Comparison of ENCODE assay signal across 12 mouse cellular contexts in the genomic region with DNA sequence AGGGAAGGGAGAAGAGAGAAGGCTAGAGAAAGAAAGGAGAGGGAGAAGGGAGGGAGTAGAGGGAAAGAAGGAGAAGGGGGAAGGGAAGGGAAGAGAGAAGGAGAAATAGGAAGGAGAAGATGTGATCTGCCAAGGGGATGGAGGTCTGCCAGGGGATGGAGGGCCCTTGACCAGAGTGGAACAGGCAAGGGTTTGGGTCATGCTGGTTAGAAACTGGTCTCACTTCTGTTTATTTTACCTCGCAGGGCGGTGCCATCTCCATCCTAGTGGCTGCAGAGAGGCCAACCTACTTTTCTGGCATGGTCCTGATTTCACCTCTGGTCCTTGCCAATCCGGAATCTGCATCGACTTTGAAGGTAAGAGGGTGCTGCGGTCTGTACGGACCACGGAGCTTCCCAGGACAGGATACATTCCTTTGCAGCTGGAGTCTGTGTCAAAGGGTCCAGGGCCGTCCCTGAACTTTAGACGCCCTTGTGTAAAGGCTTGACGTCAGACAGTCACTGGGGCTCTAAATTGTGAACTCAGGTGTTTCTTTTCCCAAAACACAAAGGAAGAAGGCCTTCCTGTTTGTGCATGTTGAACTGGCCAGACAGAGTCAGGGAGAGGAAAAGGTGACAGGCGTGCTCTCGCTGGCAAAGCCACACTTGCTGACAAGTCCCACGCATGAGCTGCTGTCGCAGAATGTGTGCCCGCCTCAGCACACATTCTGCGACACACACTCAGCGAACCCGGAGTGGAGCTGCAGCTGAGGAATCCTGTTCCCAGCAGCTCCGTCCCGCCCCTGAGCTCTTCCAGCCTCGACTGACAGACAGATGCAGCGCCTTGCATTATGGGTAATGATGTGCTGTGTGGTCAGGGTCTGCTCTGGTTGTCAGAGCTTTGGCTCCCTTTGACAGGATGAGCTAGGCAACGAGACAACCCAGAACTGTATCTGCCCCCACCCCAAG. TPM values are rescaled to one million over a fixed set of nuclear protein-coding genes. Genes with fewer than 3 reads are reported as not detected.
DNase-seq lines count a peak whose midpoint lies in the region; ATAC-seq and TF ChIP-seq lines count a peak whose summit lies in the region.
"Had no signal": no experiment of that assay in that cellular context is flagged by ENCODE, and none has a peak within 500 bp of the region (broad histone marks: within the 10 kb centered on the region; RNA-seq: fewer than 3 reads in every experiment).

No protein-coding gene starts in this region.

- ATAC-seq in hindbrain, embryonic 11.5 days (ENCODE audit: low FRiP score): 0 out of 2 replicates have a peak, but pooled peaks have one; percentile 20
- ATAC-seq in hindbrain, postnatal 0 days: no peak
- ATAC-seq in embryonic facial prominence, embryonic 11.5 days (replicated peaks; ENCODE audit: insufficient number of reproducible peaks, low FRiP score, low TSS enrichment, low read depth): 0 out of 2 replicates have a peak, but pooled peaks have one; percentile 3
- ATAC-seq in lung, embryonic 14.5 days (ENCODE audit: insufficient read depth): peak; percentile 46; the same call in 1 of the 2 replicates

- no peaks in the 10 kb centered on the region; the same call in 1 of the 2 replicates for H3K4me1 ChIP-seq in hindbrain, embryonic 11.5 days (replicated peaks; ENCODE audit: control insufficient read depth, insufficient read depth, low read length)
- H3K4me1 ChIP-seq in hindbrain, postnatal 0 days (ENCODE audit: insufficient read depth, low read length): no peaks in the 10 kb centered on the region
- H3K4me1 ChIP-seq in embryonic facial prominence, embryonic 11.5 days (ENCODE audit: control insufficient read depth, insufficient read depth, low read length): no peaks in the 10 kb centered on the region
- H3K4me1 ChIP-seq in lung, embryonic 14.5 days (ENCODE audit: insufficient read depth): peaks cover 7% of the 10 kb centered on the region; the same call in 1 of the 2 replicates

- 74% methylated on average over 23 of the region's 23 CpGs for WGBS in hindbrain, embryonic 11.5 days
- 65% methylated on average over 23 of the region's 23 CpGs for WGBS in hindbrain, postnatal 0 days
- 69% methylated on average over 23 of the region's 23 CpGs for WGBS in embryonic facial prominence, embryonic 11.5 days
- 32% methylated on average over 23 of the region's 23 CpGs for WGBS in lung, embryonic 14.5 days

- no peak for DNase-seq in hindbrain, embryonic 11.5 days (ENCODE audit: low spot score)
- DNase-seq in hindbrain, postnatal 0 days (ENCODE audit: low spot score): no peak
- peak; percentile 44 for DNase-seq in R1 (ENCODE audit: low read depth, low spot score)
- DNase-seq in embryonic facial prominence, embryonic 11.5 days (ENCODE audit: low spot score): no peak
- peak; percentile 67 for DNase-seq in lung, embryonic 14.5 days
- DNase-seq in spleen, adult 12 weeks (ENCODE audit: low spot score): no peak
- no peak for DNase-seq in testis, postnatal 14 days (ENCODE audit: low spot score)
- DNase-seq: adrenal gland, postnatal 10 days; cerebellum, postnatal 14 days; kidney, postnatal 10 days had no signal

- H3K9ac ChIP-seq in hindbrain, embryonic 11.5 days (ENCODE audit: low read depth, low read length): no peak overlapping the region
- no peak overlapping the region for H3K9ac ChIP-seq in hindbrain, postnatal 0 days (replicated peaks; ENCODE audit: low read length)
- no peak overlapping the region for H3K9ac ChIP-seq in embryonic facial prominence, embryonic 11.5 days (replicated peaks; ENCODE audit: low read length)
- H3K9ac ChIP-seq in lung, embryonic 14.5 days: no peak overlapping the region

- TF ChIP-seq CTCF in hindbrain, postnatal 0 days (IDR thresholded peaks at IDR 0.05; ENCODE audit: low read depth): no peak
- no peak for TF ChIP-seq CTCF in lung, embryonic 14.5 days (IDR thresholded peaks at IDR 0.05; ENCODE audit: low read depth)

- no peaks in the 10 kb centered on the region for H3K27me3 ChIP-seq in hindbrain, embryonic 11.5 days (ENCODE audit: control insufficient read depth, insufficient read depth, low read length)
- H3K27me3 ChIP-seq in hindbrain, postnatal 0 days (ENCODE audit: insufficient read depth, low read length): no peaks in the 10 kb centered on the region
- H3K27me3 ChIP-seq in embryonic facial prominence, embryonic 11.5 days (ENCODE audit: control insufficient read depth, insufficient read depth, low read length): no peaks in the 10 kb centered on the region
- no peaks in the 10 kb centered on the region for H3K27me3 ChIP-seq in lung, embryonic 14.5 days (ENCODE audit: insufficient read depth, low read length)

- H3K4me2 ChIP-seq in hindbrain, embryonic 11.5 days (replicated peaks; ENCODE audit: low read depth, low read length): no peak overlapping the region
- no peak overlapping the region for H3K4me2 ChIP-seq in hindbrain, postnatal 0 days (ENCODE audit: low read depth, low read length)
- no peak overlapping the region for H3K4me2 ChIP-seq in embryonic facial prominence, embryonic 11.5 days (ENCODE audit: low read depth, low read length)
- H3K4me2 ChIP-seq in lung, embryonic 14.5 days: no peak overlapping the region

- peak overlapping the region; percentile 10; the same call in 1 of the 2 replicates for H3K27ac ChIP-seq in hindbrain, embryonic 11.5 days (ENCODE audit: low read depth, low read length)
- no peak overlapping the region for H3K27ac ChIP-seq in hindbrain, postnatal 0 days
- no peak overlapping the region for H3K27ac ChIP-seq in embryonic facial prominence, embryonic 11.5 days (replicated peaks; ENCODE audit: low read depth, low read length)
- peak overlapping the region; percentile 30; the same call in 1 of the 2 replicates for H3K27ac ChIP-seq in lung, embryonic 14.5 days (ENCODE audit: low read depth)
- H3K27ac ChIP-seq: macrophage had no signal

- no peak overlapping the region for H3K4me3 ChIP-seq in hindbrain, embryonic 11.5 days (ENCODE audit: low read depth, low read length)
- no peak overlapping the region for H3K4me3 ChIP-seq in hindbrain, postnatal 0 days (ENCODE audit: low read length)
- no peak overlapping the region for H3K4me3 ChIP-seq in embryonic facial prominence, embryonic 11.5 days (ENCODE audit: low read depth, low read length)
- H3K4me3 ChIP-seq in lung, embryonic 14.5 days (ENCODE audit: low read depth, low read length): no peak overlapping the region

- no peaks in the 10 kb centered on the region for H3K36me3 ChIP-seq in hindbrain, embryonic 11.5 days (ENCODE audit: control insufficient read depth, insufficient read depth, low read length)
- no peaks in the 10 kb centered on the region for H3K36me3 ChIP-seq in hindbrain, postnatal 0 days (ENCODE audit: insufficient read depth, low read length)
- no peaks in the 10 kb centered on the region for H3K36me3 ChIP-seq in embryonic facial prominence, embryonic 11.5 days (replicated peaks; ENCODE audit: control insufficient read depth, insufficient read depth, low read depth, low read length)
- H3K36me3 ChIP-seq in lung, embryonic 14.5 days (ENCODE audit: insufficient read depth): 0 out of 2 replicates have a peak, but pooled peaks cover 7% of the 10 kb centered on the region
- H3K36me3 ChIP-seq: G1E had no signal

- H3K9me3 ChIP-seq in hindbrain, embryonic 11.5 days (ENCODE audit: control insufficient read depth, low read length): no peaks in the 10 kb centered on the region
- H3K9me3 ChIP-seq in hindbrain, postnatal 0 days (ENCODE audit: low read length): no peaks in the 10 kb centered on the region
- H3K9me3 ChIP-seq in embryonic facial prominence, embryonic 11.5 days (replicated peaks; ENCODE audit: control insufficient read depth, low read length): no peaks in the 10 kb centered on the region
- no peaks in the 10 kb centered on the region for H3K9me3 ChIP-seq in lung, embryonic 14.5 days (ENCODE audit: low read depth, low read length)
- H3K9me3 ChIP-seq: G1E had no signal

RNA-seq across cellular contexts. Expression of gene Abtb1, which starts 32.4 kb away (rescaled TPM):
- polyA plus RNA-seq in hindbrain, embryonic 11.5 days (2014; fragmentation: Nextera tagmentation; extraction: Ambion mirVana): 16.1 and 18.4 TPM in 2 replicates
- 62.6 and 78.9 TPM in 2 replicates for total RNA-seq in hindbrain, postnatal 0 days (2014; rRNA removed)
- polyA plus RNA-seq in hindbrain, postnatal 0 days (2015; fragmentation: Nextera tagmentation; extraction: Ambion mirVana): 31.5 and 34.8 TPM in 2 replicates
- 13.7 and 16.5 TPM in 2 replicates for polyA plus RNA-seq in embryonic facial prominence, embryonic 11.5 days (2014; fragmentation: Nextera tagmentation; extraction: Ambion mirVana)
- 29.5 and 34.7 TPM in 2 replicates for polyA plus RNA-seq in lung, embryonic 14.5 days (2014; fragmentation: Nextera tagmentation; extraction: Ambion mirVana)

Comparison
In these comparisons a context has a peak if more than half of its experiments do, and no peak if none do; other contexts are left out.
1. H3K27ac ChIP-seq: peak in hindbrain, embryonic 11.5 days (single experiment) and lung, embryonic 14.5 days (single experiment); none in hindbrain, postnatal 0 days (single experiment) and embryonic facial prominence, embryonic 11.5 days (single experiment).
2. DNase-seq: peak in R1 (single experiment) and lung, embryonic 14.5 days (single experiment); none in hindbrain, embryonic 11.5 days (single experiment), hindbrain, postnatal 0 days (single experiment), embryonic facial prominence, embryonic 11.5 days (single experiment), spleen, adult 12 weeks (single experiment) and testis, postnatal 14 days (single experiment).